Mouse (Mus musculus) forebrain, embryonic 14.5 days (tissue): Measurements from ENCODE around the gene Srpx. TPM values are rescaled to one million over a fixed set of nuclear protein-coding genes. Genes with fewer than 3 reads are reported as not detected.

Experiments
- ATAC-seq: fragments of 200-750 bp; cut with Nextera tagmentation; 2 replicates; pipeline ENCODE4 v1.8.0; 2017; ENCODE audit warnings: mild to moderate bottlenecking, moderate library complexity
- DNase-seq: peaks from one replicate; pipeline ENCODE4 v3.0.0-alpha.2; 2015; ENCODE audit warnings: low spot score
- H3K27ac ChIP-seq: fragments of 300-500 bp; sonication (generic); 2 replicates; pipeline ENCODE4 v1.5.1; 2014; ENCODE audit warnings: low read depth, mild to moderate bottlenecking, control low read depth, low read length, moderate library complexity
- H3K27me3 ChIP-seq: fragments of 300-500 bp; sonication (generic); replicated peaks from 2 replicates; pipeline ENCODE4 v1.6.1; 2014; ENCODE audit warnings: low read length, control low read depth, mixed read lengths; ENCODE audit not compliant: control insufficient read depth, insufficient read depth
- H3K36me3 ChIP-seq: fragments of 300-500 bp; sonication (generic); 2 replicates; pipeline ENCODE4 v1.6.1; 2014; ENCODE audit warnings: low read length, control low read depth; ENCODE audit not compliant: control insufficient read depth, insufficient read depth
- H3K4me1 ChIP-seq: fragments of 300-500 bp; sonication (generic); 2 replicates; pipeline ENCODE4 v1.6.1; 2014; ENCODE audit warnings: antibody characterized with exemption, low read length, control low read depth; ENCODE audit not compliant: control insufficient read depth, insufficient read depth
- H3K4me2 ChIP-seq: fragments of 300-500 bp; sonication (generic); 2 replicates; pipeline ENCODE4 v1.6.1; 2014; ENCODE audit warnings: mild to moderate bottlenecking, control low read depth, low read length
- H3K4me3 ChIP-seq: fragments of 300-500 bp; sonication (generic); 2 replicates; pipeline ENCODE4 v1.5.1; 2014; ENCODE audit warnings: low read depth, low read length, control low read depth
- H3K9ac ChIP-seq: fragments of 300-500 bp; sonication (generic); 2 replicates; pipeline ENCODE4 v1.6.1; 2014; ENCODE audit warnings: mild to moderate bottlenecking, low read length, control low read depth, moderate library complexity
- H3K9me3 ChIP-seq: fragments of 300-500 bp; sonication (generic); replicated peaks from 2 replicates; pipeline ENCODE4 v1.6.1; 2016; ENCODE audit warnings: low read length, control low read depth, mixed read lengths; ENCODE audit not compliant: control insufficient read depth
- WGBS: fragments of 180-500 bp; shearing (Covaris S2); extraction: QIAGEN DNeasy Blood & Tissue Kit; methylation state at CpG from one replicate; pipeline ENCODE4 v1.1.7; 2014; 5-methylcytosine and 5-hydroxymethylcytosine counted together
- polyA plus RNA-seq: library from polyadenylated mRNA; unstranded; fragments of >200 nt; fragmentation: Nextera tagmentation; extraction: Ambion mirVana; gene quantifications from 2 replicates; pipeline ENCODE4 v1.2.1, GENCODE M21; 2014

Gene Srpx
- polyA plus RNA-seq, 1 experiment from 2014 or later: 3.5 TPM

DNA sequence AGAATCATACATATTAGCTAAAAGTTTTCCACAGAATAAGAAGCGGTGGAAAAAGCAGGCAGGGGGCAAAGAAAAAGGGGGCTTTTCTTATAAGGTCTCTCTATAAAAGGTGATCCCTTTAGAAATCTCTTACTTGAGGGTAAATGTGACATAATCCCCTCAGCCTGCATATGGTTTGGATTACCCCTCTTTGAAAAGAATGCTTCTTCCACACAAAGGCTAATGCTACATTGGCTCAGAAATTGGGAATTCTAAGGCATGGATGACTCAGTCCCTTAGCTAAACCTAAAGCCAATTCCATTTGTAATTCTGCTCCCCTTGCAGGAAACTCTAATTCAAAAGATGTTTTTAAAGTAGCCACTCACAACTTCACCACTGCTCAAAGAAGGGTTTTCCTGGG lies 37.5 kb downstream of the Srpx start:
- Histone ChIP-seq H3K4me3 (no peak overlapping the region), H3K36me3 (no peaks in the 10 kb centered on the region), H3K4me2 (no peak overlapping the region), H3K4me1 (no peaks in the 10 kb centered on the region), H3K9me3 (no peaks in the 10 kb centered on the region), H3K27me3 (no peaks in the 10 kb centered on the region), H3K27ac (no peak overlapping the region), H3K9ac (no peak overlapping the region)
- WGBS: 30% methylated on average over 1 of the region's 1 CpGs
- DNase-seq: no peak
- no peak for ATAC-seq

DNA sequence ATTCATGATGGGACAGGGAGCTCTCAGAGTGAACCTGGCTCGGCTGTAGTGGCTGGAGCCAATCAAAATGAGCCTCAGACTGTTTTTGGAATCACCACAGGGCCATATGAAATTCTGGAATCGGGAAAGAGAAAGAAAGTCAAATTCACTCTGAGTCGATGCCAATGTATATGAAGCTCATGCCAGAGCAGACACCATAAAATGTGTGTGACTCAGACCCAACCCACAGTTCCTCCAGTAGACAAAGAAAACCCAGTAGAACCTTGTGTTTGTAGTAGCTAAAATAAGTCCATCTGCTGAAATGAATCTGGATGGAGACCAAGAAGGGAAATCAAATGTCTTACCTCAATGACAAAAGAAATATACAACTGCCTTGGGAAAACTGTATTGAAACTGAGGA lies 43.5 kb downstream of the Srpx start:
- no peaks in the 10 kb centered on the region for H3K4me1 ChIP-seq

DNA sequence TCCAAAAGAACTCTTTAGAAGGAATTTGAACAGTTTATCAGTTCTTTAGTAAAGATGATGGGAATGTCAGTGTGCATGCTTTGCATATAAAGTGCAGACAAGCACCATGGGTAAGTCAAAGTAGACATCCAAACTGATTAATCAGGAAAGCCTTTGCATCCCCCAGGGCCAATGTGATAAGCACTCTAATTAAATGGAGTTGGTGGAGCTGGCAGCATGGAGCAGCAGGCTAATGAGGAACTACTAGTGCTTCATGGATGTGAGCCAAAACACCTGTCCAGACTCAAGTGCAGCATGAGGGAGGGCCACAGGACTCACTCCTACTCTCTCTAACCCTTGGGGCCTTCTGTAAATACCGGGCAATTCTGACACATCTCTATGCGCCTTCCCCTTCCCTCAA lies 46.0 kb downstream of the Srpx start:
- Histone ChIP-seq H3K27ac (no peak overlapping the region), H3K4me3 (no peak overlapping the region), H3K4me1 (no peaks in the 10 kb centered on the region), H3K4me2 (no peak overlapping the region), H3K9ac (no peak overlapping the region), H3K27me3 (no peaks in the 10 kb centered on the region), H3K36me3 (no peaks in the 10 kb centered on the region), H3K9me3 (no peaks in the 10 kb centered on the region)
- WGBS: 59% methylated on average over 2 of the region's 2 CpGs
- DNase-seq (peak; percentile 10), ATAC-seq (peak; percentile 29; the same call in 1 of the 2 replicates)

More for the DNA sequence above, 43.5 kb downstream of the Srpx start:
- H3K4me2 ChIP-seq: no peak overlapping the region
- WGBS: 76% methylated on average over 3 of the region's 3 CpGs
- DNase-seq (no peak), ATAC-seq (no peak)
- H3K9me3 ChIP-seq: no peaks in the 10 kb centered on the region
- no peaks in the 10 kb centered on the region for H3K27me3 ChIP-seq
- no peak overlapping the region for H3K27ac ChIP-seq
- no peak overlapping the region for H3K9ac ChIP-seq
- H3K36me3 ChIP-seq: no peaks in the 10 kb centered on the region
- H3K4me3 ChIP-seq: no peak overlapping the region

DNA sequence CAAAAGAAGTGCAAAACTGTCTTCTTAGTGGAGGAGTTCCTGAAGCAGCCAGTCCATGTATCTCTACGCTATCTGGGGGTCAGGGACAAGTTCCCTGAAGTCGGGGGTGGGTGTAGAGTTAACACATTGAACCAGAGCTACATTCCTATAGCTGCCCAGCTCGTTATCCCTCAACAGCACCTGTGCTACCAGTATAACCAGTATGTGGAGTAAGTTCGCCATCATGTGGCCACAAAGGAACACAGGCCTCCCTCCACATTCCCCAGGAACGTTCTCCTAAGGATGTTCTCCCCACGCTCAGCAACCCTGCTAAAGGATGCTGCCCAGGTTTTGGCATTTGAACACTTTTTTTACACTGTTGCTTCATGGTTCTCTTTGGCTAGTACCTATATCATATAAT lies 46.8 kb downstream of the Srpx start:
- no peak overlapping the region for H3K9ac ChIP-seq
- H3K36me3 ChIP-seq: no peaks in the 10 kb centered on the region
- H3K27me3 ChIP-seq: no peaks in the 10 kb centered on the region
- DNase-seq: peak; percentile 62
- ATAC-seq: peak; percentile 75; the same call in 1 of the 2 replicates
- H3K4me3 ChIP-seq: no peak overlapping the region
- no peaks in the 10 kb centered on the region for H3K4me1 ChIP-seq
- no peak overlapping the region for H3K4me2 ChIP-seq
- WGBS: 27% methylated on average over 6 of the region's 6 CpGs
- H3K9me3 ChIP-seq: no peaks in the 10 kb centered on the region
- no peak overlapping the region for H3K27ac ChIP-seq

DNA sequence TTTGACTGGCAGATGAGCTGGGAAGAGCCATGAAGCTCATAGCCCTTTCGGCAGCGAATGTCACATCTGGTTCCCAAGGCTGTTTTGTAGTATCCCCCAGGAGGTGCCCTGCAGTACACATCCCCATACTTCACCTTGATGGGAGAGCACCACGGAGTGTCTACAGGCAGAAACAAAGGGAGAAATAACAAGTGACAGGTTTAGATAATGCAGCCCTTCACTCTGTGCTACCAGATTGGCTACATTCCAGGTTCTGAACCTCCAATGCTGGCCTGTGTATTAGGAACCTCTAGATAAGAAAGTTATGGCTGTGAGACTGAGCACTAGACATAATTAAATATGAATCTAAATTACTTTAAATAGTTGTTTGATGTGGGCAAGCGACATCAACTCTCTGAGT lies 48.1 kb downstream of the Srpx start:
- H3K27ac ChIP-seq: no peak overlapping the region
- WGBS: 70% methylated on average over 4 of the region's 4 CpGs

DNA sequence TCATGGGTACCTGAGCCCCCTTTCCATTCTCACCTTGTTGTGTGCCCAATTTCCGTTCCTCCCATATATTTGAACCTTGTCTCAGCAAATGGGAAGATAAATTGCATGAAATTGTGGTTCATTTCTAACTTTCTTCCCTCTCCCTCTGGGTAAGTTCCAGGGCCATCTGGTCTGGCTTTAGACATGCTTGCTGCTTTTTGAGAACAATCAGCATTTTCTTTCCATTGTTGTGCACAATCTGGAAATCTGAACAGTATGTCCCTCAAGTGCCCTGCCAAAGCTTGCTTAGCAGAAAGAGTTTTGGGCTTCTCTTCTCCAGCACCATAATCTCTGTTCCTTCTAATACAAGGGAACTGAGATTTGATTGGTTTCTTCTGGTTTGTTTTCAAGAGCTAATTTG lies 53.7 kb downstream of the Srpx start:
- Histone ChIP-seq H3K4me3 (no peak overlapping the region), H3K27ac (no peak overlapping the region), H3K4me1 (no peaks in the 10 kb centered on the region), H3K9ac (no peak overlapping the region), H3K36me3 (no peaks in the 10 kb centered on the region), H3K27me3 (no peaks in the 10 kb centered on the region), H3K9me3 (no peaks in the 10 kb centered on the region), H3K4me2 (no peak overlapping the region)
- ATAC-seq (no peak), DNase-seq (no peak)
- 76% methylated on average over 1 of the region's 1 CpGs for WGBS

More for the DNA sequence above, 48.1 kb downstream of the Srpx start:
- H3K27me3 ChIP-seq: no peaks in the 10 kb centered on the region
- no peaks in the 10 kb centered on the region for H3K36me3 ChIP-seq
- no peak overlapping the region for H3K4me3 ChIP-seq
- DNase-seq (no peak), ATAC-seq (no peak)
- no peaks in the 10 kb centered on the region for H3K4me1 ChIP-seq
- no peaks in the 10 kb centered on the region for H3K9me3 ChIP-seq
- H3K4me2 ChIP-seq: no peak overlapping the region
- H3K9ac ChIP-seq: no peak overlapping the region

DNA sequence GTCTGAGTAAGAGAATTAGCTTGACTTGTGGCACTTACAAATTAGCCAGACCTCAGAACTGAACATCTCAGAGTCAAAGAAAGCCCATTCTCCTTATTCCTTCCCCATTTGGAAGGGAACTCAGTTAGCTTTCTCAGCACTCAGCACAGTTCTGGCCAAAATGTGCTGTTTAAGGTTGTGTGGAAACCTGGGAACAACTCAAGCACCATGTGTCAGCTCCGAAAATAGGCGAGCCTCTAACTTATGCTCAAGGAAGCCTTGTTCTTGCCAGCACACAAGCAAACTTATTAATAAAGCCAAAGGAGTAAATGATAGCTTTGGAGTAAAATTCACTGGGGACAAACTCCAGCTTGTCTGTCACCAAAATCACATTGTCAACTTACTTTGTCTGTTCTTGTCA lies 54.1 kb downstream of the Srpx start:
- no peaks in the 10 kb centered on the region for H3K4me1 ChIP-seq
- ATAC-seq: no peak
- H3K9ac ChIP-seq: no peak overlapping the region
- no peaks in the 10 kb centered on the region for H3K27me3 ChIP-seq
- H3K9me3 ChIP-seq: no peaks in the 10 kb centered on the region
- no peak overlapping the region for H3K4me2 ChIP-seq
- DNase-seq: no peak
- 74% methylated on average over 2 of the region's 2 CpGs for WGBS
- no peaks in the 10 kb centered on the region for H3K36me3 ChIP-seq
- H3K27ac ChIP-seq: no peak overlapping the region
- H3K4me3 ChIP-seq: no peak overlapping the region

DNA sequence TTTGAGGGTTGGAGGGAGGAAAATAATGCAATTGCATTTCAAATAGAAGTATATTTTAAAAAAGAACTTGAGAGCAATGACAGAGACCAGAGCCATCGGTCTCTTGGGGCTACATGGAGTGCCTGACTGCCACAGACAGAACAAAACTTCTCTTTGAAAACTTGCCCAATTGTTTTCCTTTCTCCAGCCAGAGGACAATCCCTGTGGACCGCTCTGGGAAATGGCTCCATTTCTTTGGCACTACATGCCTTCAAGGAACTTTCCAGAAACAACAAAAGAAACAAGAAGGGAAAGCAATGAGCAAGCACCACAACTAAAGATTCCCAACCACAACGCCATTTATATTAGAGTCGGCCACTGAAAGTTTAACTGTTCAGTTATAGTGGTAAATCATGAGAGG lies 55.3 kb downstream of the Srpx start:
- Histone ChIP-seq H3K4me3 (no peak overlapping the region), H3K36me3 (no peaks in the 10 kb centered on the region), H3K9ac (no peak overlapping the region), H3K4me2 (no peak overlapping the region), H3K9me3 (no peaks in the 10 kb centered on the region), H3K4me1 (no peaks in the 10 kb centered on the region), H3K27ac (no peak overlapping the region), H3K27me3 (no peaks in the 10 kb centered on the region)
- ATAC-seq (no peak), DNase-seq (no peak)
- 62% methylated on average over 4 of the region's 4 CpGs for WGBS

DNA sequence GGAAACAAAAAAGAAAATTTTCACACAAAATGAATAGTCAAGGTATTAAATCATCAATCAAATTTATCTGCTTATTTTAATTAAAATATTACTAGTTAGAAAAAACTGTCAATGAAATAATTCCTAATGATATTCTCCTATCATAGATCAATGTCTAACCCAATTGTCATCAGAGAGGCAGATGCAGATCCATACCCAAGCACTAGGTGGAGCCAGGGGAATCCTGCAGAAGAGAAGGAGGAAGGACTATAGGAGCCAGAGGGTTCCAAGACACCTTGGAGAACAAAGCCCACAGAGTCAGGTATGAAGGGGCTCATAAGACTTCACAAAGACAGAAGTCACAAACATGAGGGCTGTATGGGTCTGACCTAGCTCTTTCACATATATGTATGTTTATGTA lies 82.8 kb downstream of the Srpx start:
- Histone ChIP-seq H3K9ac (no peak overlapping the region), H3K36me3 (no peaks in the 10 kb centered on the region), H3K27ac (no peak overlapping the region), H3K9me3 (no peaks in the 10 kb centered on the region), H3K4me3 (no peak overlapping the region), H3K4me1 (no peaks in the 10 kb centered on the region), H3K27me3 (no peaks in the 10 kb centered on the region), H3K4me2 (no peak overlapping the region)
- ATAC-seq (no peak), DNase-seq (no peak)

DNA sequence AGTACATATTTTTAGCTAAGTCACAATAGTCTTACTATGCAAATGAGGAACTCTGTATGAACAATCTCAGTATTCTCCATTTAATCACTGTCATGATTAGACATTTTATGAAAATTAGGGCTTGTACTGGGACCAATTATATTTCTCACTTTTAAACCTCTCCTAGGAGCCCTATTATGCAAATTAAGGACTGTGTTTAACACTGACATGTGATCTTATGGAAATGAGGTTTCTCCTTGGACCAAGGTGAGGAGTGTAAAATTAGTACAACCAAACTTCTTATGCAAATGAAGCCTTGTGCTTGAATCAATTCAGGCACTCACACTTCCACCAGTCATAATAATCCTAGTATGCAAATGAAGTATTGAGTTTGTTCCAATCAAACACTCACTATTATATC lies 107.3 kb downstream of the Srpx start:
- Histone ChIP-seq H3K36me3 (no peaks in the 10 kb centered on the region), H3K27ac (no peak overlapping the region), H3K4me1 (no peaks in the 10 kb centered on the region), H3K9ac (no peak overlapping the region), H3K4me2 (no peak overlapping the region), H3K27me3 (no peaks in the 10 kb centered on the region), H3K4me3 (no peak overlapping the region), H3K9me3 (no peaks in the 10 kb centered on the region)
- DNase-seq (peak; percentile 55), ATAC-seq (peak; percentile 84)
